Mouse (Mus musculus) layer of hippocampus, adult 9-10 months (tissue): Measurements from ENCODE around the gene Cyp4a12a.
"Not testable (repeated sequence)": the region's sequence is repeated elsewhere in the genome, so short reads cannot be mapped to it uniquely, and the experiment has no call there.

ENCODE experiments used
- DNase-seq: peaks from one replicate; pipeline ENCODE4 v3.0.0; 2022; ENCODE audit warnings: low spot score

The Cyp4a12a gene

DNA sequence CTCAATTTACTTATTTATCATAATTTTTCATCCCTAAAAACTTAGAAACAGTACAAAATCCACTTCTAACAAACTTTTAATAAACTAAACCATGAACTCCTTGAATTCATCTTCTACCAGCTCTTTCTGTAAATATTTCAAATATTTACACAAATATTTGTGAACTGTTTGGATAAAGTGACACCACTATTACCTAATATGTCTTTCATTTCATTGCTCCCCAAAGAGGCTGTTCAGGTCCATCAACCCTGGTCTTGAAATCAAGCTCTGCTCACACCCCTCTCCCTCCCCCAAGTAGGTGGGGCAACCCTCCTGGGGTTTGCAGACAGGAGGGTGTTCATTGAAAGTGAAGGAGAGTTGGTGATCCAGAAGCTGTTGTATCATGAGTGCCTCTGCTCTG, at the start of gene Cyp4a12a:
Cyp4a12a (plus strand) TSS at position 301 of the 400 bp plus-strand sequence.
- not testable (repeated sequence) for DNase-seq

DNA sequence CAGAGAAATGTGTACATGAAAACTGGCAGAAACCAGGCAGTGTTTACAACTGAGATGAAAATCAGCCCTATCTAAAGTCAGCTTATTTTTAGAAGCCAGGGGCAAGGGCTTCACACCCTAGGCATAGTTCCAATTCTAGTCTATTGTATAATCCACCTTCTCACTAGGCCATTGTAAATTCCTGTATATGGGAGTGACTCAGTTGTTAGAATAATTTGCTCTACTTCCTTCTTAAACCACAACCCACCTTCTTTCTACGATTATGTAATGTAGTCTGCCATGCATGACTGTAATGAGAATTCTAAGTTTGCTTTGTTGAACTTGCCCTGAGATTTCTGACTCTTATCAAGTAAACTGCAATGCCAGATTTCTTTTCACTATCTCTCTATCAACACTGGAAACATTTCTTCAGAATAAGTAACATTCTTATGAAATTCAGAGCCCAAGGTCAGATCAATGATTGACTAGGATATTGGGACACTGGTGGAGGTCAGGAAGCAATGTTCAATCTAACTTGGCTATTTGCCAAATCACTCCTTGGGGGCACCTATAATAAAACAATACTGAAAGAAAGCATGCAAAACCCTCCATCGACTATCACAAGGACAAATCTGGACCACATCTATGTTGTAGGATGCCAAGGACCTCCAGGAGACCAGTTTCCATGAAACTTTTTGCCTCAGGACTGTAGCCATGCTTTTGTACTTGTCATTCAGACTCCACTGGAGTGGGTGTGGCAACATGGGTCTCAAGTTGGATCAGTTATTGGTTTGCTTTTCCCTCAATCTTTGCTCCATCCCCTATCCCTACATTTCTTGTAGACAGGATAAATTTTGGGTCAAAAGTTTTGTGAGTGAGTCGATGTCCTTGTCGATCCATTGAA, 33.9 kb upstream of the Cyp4a12a start:
- not testable (repeated sequence) for DNase-seq

DNA sequence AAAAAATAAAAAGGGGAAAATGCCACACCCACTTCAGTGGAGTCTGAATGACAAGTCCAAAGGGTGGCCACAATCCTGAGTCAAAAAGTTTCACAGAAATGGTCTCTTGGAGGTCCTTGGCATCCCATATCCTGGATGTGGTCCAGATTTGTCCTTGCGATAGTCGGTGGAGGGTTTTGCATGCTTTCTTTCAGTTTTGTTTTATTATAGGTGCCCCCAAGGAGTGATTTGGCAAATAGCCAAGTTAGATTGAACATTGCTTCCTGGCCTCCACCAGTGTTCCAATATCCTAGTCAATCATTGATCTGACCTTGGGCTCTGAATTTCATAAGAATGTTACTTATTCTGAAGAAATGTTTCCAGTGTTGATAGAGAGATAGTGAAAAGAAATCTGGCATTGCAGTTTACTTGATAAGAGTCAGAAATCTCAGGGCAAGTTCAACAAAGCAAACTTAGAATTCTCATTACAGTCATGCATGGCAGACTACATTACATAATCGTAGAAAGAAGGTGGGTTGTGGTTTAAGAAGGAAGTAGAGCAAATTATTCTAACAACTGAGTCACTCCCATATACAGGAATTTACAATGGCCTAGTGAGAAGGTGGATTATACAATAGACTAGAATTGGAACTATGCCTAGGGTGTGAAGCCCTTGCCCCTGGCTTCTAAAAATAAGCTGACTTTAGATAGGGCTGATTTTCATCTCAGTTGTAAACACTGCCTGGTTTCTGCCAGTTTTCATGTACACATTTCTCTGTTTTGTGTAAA, 20.4 kb upstream of the Cyp4a12a start:
- DNase-seq = not testable (repeated sequence)

DNA sequence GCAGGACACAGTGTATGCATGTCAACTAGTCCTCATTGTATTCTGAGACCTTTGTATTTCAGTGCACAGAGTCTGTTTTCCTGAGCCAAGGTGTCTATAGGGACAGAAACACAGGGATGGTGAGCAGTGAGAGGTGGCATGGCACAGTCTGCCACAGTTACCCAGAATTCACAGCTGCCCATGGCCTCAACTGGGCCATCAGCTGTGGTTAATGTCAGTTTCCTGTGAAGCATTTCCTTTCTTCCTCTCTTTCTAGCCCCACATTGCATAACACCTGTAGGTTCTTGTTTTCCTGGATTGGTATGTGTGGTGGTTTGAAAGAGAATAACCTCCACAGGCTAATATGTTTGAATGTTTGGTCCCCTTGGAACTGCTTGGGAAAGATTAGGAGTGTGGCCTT, 18.5 kb upstream of the Cyp4a12a start:
- DNase-seq = no peak

GRCm38 (mm10) chr4:115280779-115281178, 18.1 kb upstream of the Cyp4a12a start:
- not testable (repeated sequence) for DNase-seq

DNA sequence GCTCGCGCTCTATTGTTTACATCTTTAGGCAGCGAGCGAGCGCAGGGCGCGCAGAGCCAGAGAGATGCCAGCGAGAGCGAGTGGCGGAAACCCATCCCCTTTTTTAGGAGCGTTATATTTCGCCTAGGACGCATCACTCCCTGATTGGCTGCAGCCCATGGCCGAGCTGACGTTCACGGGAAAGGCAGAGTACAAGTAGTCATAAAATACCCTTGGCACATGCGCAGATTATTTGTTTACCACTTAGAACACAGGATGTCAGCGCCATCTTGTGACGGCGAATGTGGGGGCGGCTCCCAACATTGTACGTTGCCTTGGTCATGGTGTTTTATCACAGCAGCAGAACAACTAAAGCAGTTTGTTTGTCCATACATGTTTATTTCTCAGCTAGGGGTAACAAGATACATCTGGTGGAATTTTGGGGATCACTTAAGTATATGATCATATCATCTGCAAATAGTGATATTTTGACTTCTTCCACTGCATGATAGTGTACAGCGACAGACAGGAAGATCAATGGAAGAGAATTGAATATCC, 17.5 kb upstream of the Cyp4a12a start:
- not testable (repeated sequence) for DNase-seq

GRCm38 (mm10) chr4:115325722-115326121, 26.9 kb downstream of the Cyp4a12a start:
- DNase-seq = not testable (repeated sequence)

- DNase-seq = not testable (repeated sequence)
These were observed 66.8 kb downstream of the Cyp4a12a start for GRCm38 (mm10) chr4:115365624-115366023.

DNA sequence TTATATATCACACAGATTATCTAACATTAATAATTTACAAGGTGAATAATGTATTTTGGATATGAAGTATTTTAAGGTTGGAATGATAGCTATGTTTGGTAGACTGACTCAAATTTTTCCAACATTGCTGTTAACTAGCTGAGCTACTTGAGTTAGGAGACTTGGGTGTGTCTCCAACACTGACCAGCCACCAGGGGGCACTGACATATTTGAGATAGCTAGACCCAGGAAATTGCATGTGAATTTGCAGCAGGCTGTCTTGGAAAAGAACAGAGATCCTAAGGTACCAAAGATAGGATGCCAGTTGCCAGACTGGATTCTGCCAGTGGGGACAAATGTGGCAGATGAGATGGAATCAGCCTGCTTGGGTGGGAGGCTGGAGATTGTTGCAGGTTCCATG, 69.2 kb downstream of the Cyp4a12a start:
- not testable (repeated sequence) for DNase-seq
